Mouse (Mus musculus): ENCODE data around the gene Atg13. TPM values are rescaled to one million over a fixed set of nuclear protein-coding genes. Genes with fewer than 3 reads are reported as not detected.

Gene Atg13
- total RNA-seq, 1 experiment from 2014 or later, result 9.3 TPM

- no peak for ATAC-seq (replicated peaks in 1 of 2; ENCODE audit: insufficient read depth in 1 of 2, low FRiP score in 2 of 2, low TSS enrichment in 1 of 2, low read depth in 1 of 2, poor library complexity in 2 of 2, severe bottlenecking in 2 of 2)
Observed at GRCm38 (mm10) chr2:91634841-91635240, 75.5 kb downstream of the Atg13 start.

DNA sequence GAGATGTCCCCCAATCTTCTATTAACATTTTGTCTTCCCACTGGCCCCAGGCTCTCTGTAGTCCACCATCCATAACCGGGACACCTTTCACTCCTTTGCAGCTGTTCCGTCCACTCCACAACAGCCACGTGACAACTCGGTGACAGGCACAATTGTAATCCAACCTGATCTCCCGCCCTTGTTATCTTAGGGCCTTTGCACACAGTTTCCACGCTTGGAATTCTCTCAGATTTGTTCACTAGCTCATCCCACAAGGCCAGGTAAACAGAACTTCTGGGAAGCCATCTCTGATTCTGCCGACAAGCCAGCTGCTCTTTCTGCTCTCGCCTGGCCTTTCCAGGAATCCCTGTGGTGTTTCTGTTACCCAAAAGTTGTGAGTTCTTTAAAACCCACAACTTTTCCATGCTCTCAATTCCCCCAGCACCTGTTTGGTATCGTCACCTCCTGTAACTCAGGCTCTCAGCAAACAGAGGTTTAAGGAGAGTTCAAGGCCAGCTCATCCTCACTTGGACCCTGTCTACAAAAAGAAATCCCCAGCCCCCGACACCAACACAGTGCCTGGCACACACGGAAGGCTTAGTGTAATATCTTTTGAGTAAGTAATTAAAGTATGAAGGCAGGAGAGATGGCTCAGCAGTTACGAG is 76.9 kb downstream of the Atg13 start:
- ATAC-seq (replicated peaks in 1 of 2; ENCODE audit: insufficient read depth in 1 of 2, low FRiP score in 2 of 2, low TSS enrichment in 1 of 2, low read depth in 1 of 2, poor library complexity in 2 of 2, severe bottlenecking in 2 of 2), result no peak

GRCm38 (mm10) chr2:91632316-91632715 is 78.1 kb downstream of the Atg13 start:
- no peak for ATAC-seq (replicated peaks in 1 of 2; ENCODE audit: insufficient read depth in 1 of 2, low FRiP score in 2 of 2, low TSS enrichment in 1 of 2, low read depth in 1 of 2, poor library complexity in 2 of 2, severe bottlenecking in 2 of 2)

DNA sequence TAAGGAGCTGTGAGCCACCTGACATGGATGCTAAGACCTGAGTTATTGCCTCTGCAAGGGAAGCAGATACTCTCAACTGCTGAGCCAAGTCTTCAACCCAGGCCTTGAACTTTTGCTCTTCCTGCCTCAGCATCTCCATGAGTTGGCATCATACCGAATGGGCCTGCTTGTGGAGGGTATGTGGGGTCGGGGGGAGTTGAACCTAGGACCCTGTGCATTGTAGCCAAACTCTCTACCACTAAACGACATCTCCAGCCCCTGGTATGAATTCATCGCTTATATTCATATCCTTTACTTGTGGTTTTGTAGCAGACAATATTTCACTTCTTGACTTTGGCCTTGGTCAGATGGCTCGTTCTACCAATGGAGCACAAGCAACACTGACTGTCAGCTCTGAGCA is 78.5 kb downstream of the Atg13 start:
- no peak for ATAC-seq (replicated peaks in 1 of 2; ENCODE audit: insufficient read depth in 1 of 2, low FRiP score in 2 of 2, low TSS enrichment in 1 of 2, low read depth in 1 of 2, poor library complexity in 2 of 2, severe bottlenecking in 2 of 2)

- no peak for ATAC-seq (replicated peaks in 1 of 2; ENCODE audit: insufficient read depth in 1 of 2, low FRiP score in 2 of 2, low TSS enrichment in 1 of 2, low read depth in 1 of 2, poor library complexity in 2 of 2, severe bottlenecking in 2 of 2)
Observed at GRCm38 (mm10) chr2:91630384-91630783, 80.0 kb downstream of the Atg13 start.

- no peak; a peak in 1 of 4 replicates for ATAC-seq (replicated peaks in 1 of 2; ENCODE audit: insufficient read depth in 1 of 2, low FRiP score in 2 of 2, low TSS enrichment in 1 of 2, low read depth in 1 of 2, poor library complexity in 2 of 2, severe bottlenecking in 2 of 2)
Observed at GRCm38 (mm10) chr2:91629682-91630081, 80.7 kb downstream of the Atg13 start.

DNA sequence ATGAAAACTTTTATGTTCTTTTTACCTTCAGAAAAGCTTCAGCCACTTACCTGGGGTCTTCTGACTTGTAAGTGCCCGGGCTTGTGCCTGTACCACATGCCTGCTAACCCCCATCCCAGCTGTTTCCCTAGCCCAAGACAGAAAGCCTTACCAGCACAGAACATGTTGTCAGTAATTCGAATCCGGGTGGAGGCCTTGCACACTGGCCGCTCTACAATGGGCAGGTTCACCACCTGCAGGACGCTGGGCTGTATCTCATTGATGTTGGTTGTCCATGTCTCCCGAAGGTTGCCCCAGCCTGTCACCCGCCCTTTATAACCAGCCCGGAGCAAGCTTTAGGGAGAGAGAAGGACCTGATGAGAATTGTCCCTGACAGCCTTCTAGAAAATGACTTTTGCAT is 82.2 kb downstream of the Atg13 start:
- ATAC-seq (replicated peaks in 1 of 2; ENCODE audit: insufficient read depth in 1 of 2, low FRiP score in 2 of 2, low TSS enrichment in 1 of 2, low read depth in 1 of 2, poor library complexity in 2 of 2, severe bottlenecking in 2 of 2), result no peak

DNA sequence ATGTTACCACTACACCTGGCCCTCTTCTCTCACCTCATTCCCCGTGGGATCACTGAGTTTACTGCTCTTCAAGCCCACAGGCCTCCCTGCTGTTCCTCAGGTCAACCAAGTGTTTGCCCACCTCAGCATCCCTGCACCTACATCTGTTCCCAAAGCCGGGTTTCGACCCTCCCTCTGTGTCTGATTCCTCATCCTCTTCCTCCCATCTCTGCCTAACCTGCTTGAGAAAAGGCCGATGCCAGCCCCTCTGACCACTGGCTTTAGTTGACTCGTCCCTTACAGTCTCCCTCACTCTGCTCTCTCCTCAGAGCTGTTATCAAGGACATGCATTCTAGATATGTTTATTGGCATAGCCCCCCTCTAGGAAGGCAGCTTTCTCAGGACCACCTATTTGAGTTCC is 82.9 kb downstream of the Atg13 start:
- no peak for ATAC-seq (replicated peaks in 1 of 2; ENCODE audit: insufficient read depth in 1 of 2, low FRiP score in 2 of 2, low TSS enrichment in 1 of 2, low read depth in 1 of 2, poor library complexity in 2 of 2, severe bottlenecking in 2 of 2)

Other genes starting within 250 kb of the Atg13 start
- gene Ckap5, start 183.8 kb downstream of the Atg13 start, total RNA-seq (2017), result 91.6 and 114 TPM in 2 replicates
- gene F2, start 74.2 kb downstream of the Atg13 start, total RNA-seq (2017), result 0.30 TPM in 1 of 2 replicates, not detected in the other
- 8.6 and 12.4 TPM in 2 replicates for gene Zfp408, start 60.8 kb downstream of the Atg13 start, total RNA-seq (2017)
- gene Arhgap1, start 60.7 kb downstream of the Atg13 start, total RNA-seq (2017), result 44.0 and 53.8 TPM in 2 replicates
- 18.9 and 32.3 TPM in 2 replicates for gene Harbi1, start 276 bp upstream of the Atg13 start, total RNA-seq (2017)
- 19.8 and 40.4 TPM in 2 replicates for gene Ambra1, start 19.6 kb upstream of the Atg13 start, total RNA-seq (2017)
- gene Chrm4, start 216.7 kb upstream of the Atg13 start, total RNA-seq (2017), result 0.56 TPM in 1 of 2 replicates, not detected in the other
- 2.0 TPM in 1 of 2 replicates, not detected in the other for gene Mdk, start 221.7 kb upstream of the Atg13 start, total RNA-seq (2017)
- 0.25 and 1.0 TPM in 2 replicates for gene Gm9821, start 235.1 kb upstream of the Atg13 start, total RNA-seq (2017)